Mouse (Mus musculus) CH12.LX (cell line): ENCODE measurements around the gene Vcan.

ENCODE experiments used
- CTCF ChIP-seq, 2 experiments: IDR thresholded peaks in 1 of 2; conservative IDR thresholded peaks in 1 of 2; 2 replicates each; pipeline ENCODE4 v1.5.1; 2011 to 2012; ENCODE audit warnings: low read depth in 2 of 2, low read length in 2 of 2, improper control_type of control experiment in 1 of 2, inconsistent platforms in 1 of 2, mild to moderate bottlenecking in 1 of 2, moderate library complexity in 1 of 2
- E2F4 ChIP-seq: IDR thresholded peaks from 2 replicates; pipeline ENCODE4 v1.6.1; 2011; ENCODE audit warnings: low read depth, low read length, improper control_type of control experiment; ENCODE audit not compliant: insufficient replicate concordance
- EP300 ChIP-seq: IDR thresholded peaks from 2 replicates; pipeline ENCODE4 v1.6.1; 2011; ENCODE audit warnings: low read length, improper control_type of control experiment
- HCFC1 ChIP-seq: IDR thresholded peaks from 2 replicates; pipeline ENCODE4 v1.6.1; 2012; ENCODE audit warnings: low read depth, mild to moderate bottlenecking, inconsistent platforms, low read length, improper control_type of control experiment
- IRF4 ChIP-seq: IDR thresholded peaks from 2 replicates; pipeline ENCODE4 v1.6.1; 2014; ENCODE audit warnings: low read depth, mild to moderate bottlenecking, inconsistent platforms, low read length, improper control_type of control experiment
- MAX ChIP-seq: IDR thresholded peaks from 2 replicates; pipeline ENCODE4 v1.6.1; 2011; ENCODE audit warnings: low read length, improper control_type of control experiment
- MAZ ChIP-seq: IDR thresholded peaks from 2 replicates; pipeline ENCODE4 v1.6.1; 2012; ENCODE audit warnings: low read depth, mild to moderate bottlenecking, inconsistent platforms, low read length, improper control_type of control experiment, moderate library complexity
- MYC ChIP-seq: IDR thresholded peaks from 2 replicates; pipeline ENCODE4 v1.6.1; 2011; ENCODE audit warnings: low read depth, mild to moderate bottlenecking, improper control_type of control experiment, low read length
- NRF1 ChIP-seq: IDR thresholded peaks from 2 replicates; pipeline ENCODE4 v1.6.1; 2014; ENCODE audit warnings: low read depth, mild to moderate bottlenecking, inconsistent platforms, low read length, improper control_type of control experiment, moderate library complexity
- POLR2A ChIP-seq: IDR thresholded peaks from 2 replicates; pipeline ENCODE4 v1.6.1; 2011; ENCODE audit warnings: low read depth, mild to moderate bottlenecking, improper control_type of control experiment, low read length
- SMC3 ChIP-seq: IDR thresholded peaks from 2 replicates; pipeline ENCODE4 v1.6.1; 2011; ENCODE audit warnings: low read depth, low read length, improper control_type of control experiment
- TCF12 ChIP-seq: IDR thresholded peaks from 2 replicates; pipeline ENCODE4 v1.6.1; 2014; ENCODE audit warnings: low read depth, mild to moderate bottlenecking, inconsistent platforms, low read length, improper control_type of control experiment
- UBTF ChIP-seq: IDR thresholded peaks from 2 replicates; pipeline ENCODE4 v1.6.1; 2012; ENCODE audit warnings: low read depth, mild to moderate bottlenecking, inconsistent platforms, low read length, improper control_type of control experiment, moderate library complexity
- USF1 ChIP-seq: IDR thresholded peaks from 2 replicates; pipeline ENCODE4 v1.6.1; 2014; ENCODE audit warnings: low read depth, mild to moderate bottlenecking, inconsistent platforms, low read length, improper control_type of control experiment

DNA sequence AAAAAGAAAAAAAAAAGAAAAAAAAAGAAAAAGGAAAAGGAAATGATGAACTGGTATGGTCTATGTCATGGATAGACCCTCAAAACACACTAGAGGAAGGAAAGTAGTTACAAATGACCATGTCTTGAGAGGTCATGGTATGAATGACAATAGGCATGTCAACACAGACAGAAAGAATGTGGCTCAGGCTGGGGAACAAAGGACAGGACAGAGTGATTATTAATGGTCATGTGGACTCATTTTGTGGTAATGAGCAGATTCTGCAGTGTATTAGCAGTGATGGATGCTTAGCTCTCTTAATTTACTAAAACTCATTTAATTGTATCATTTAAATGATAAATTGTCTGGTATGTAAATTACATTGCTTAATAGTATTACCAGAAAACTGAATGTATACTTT is 14.0 kb upstream of the Vcan start:
- TF ChIP-seq SMC3 (no peak), CTCF (conservative IDR thresholded peaks at IDR 0.05 in 1 of 2, IDR thresholded peaks at IDR 0.05 in 1 of 2; ENCODE audit: low read depth in 2 of 2, low read length in 2 of 2) (no peak), E2F4 (no peak), POLR2A (no peak), EP300 (no peak), USF1 (no peak), UBTF (no peak), IRF4 (no peak), HCFC1 (no peak), TCF12 (no peak), MAX (no peak), NRF1 (no peak), MYC (no peak), MAZ (no peak)
